Mouse (Mus musculus) ES-Bruce4 (cell line): ENCODE measurements around the gene Mdga1.

ENCODE experiments used
- CTCF ChIP-seq: IDR thresholded peaks from one replicate; pipeline ENCODE4 v1.8.1; 2011; ENCODE audit warnings: low read depth, low read length
- POLR2A ChIP-seq: IDR thresholded peaks from one replicate; pipeline ENCODE4 v1.8.1; 2011; ENCODE audit warnings: low read length; ENCODE audit not compliant: insufficient read depth

GRCm38 (mm10) chr17:29928751-29929237, 41.1 kb downstream of the Mdga1 start:
- TF ChIP-seq POLR2A: no peak
- no peak for TF ChIP-seq CTCF
